Mouse (Mus musculus): Measurements from ENCODE around the gene Taf12. TPM values are rescaled to one million over a fixed set of nuclear protein-coding genes. Genes with fewer than 3 reads are reported as not detected.
"Not testable (repeated sequence)": the region's sequence is repeated elsewhere in the genome, so short reads cannot be mapped to it uniquely, and the experiment has no call there.

Taf12 gene
- polyA plus RNA-seq, 1 experiment from 2014 or later, result 40.8 TPM

- no peak overlapping the region for H3K27ac ChIP-seq
- no peak for ATAC-seq (ENCODE audit: low FRiP score)
- DNase-seq (ENCODE audit: low spot score), result no peak
Observed at GRCm38 (mm10) chr4:132266835-132267349, 7.3 kb upstream of the Taf12 start.

GRCm38 (mm10) chr4:132268871-132269739, 5.1 kb upstream of the Taf12 start:
- Histone ChIP-seq H3K4me2 (replicated peaks) (peak overlapping the region; percentile 52; the same call in 1 of the 2 replicates), H3K36me3 (replicated peaks; ENCODE audit: control insufficient read depth, insufficient read depth) (no peaks in the 10 kb centered on the region), H3K4me1 (replicated peaks; ENCODE audit: control insufficient read depth, insufficient read depth, low read length) (no peaks in the 10 kb centered on the region; the same call in 1 of the 2 replicates), H3K4me3 (replicated peaks; ENCODE audit: low read length) (no peak overlapping the region), H3K9me3 (ENCODE audit: control insufficient read depth, low read length) (no peaks in the 10 kb centered on the region), H3K27ac (peak overlapping the region; percentile 91), H3K27me3 (ENCODE audit: control insufficient read depth, insufficient read depth, low read length) (no peaks in the 10 kb centered on the region), H3K9ac (no peak overlapping the region)
- WGBS, result 10% methylated on average over 6 of the region's 6 CpGs
- DNase-seq (ENCODE audit: low spot score), result no peak
- ATAC-seq (ENCODE audit: low FRiP score), result no peak

More at GRCm38 (mm10) chr4:132266835-132267349, 7.3 kb upstream of the Taf12 start:
- Histone ChIP-seq H3K36me3 (replicated peaks; ENCODE audit: control insufficient read depth, insufficient read depth) (no peaks in the 10 kb centered on the region), H3K9me3 (ENCODE audit: control insufficient read depth, low read length) (no peaks in the 10 kb centered on the region), H3K4me1 (replicated peaks; ENCODE audit: control insufficient read depth, insufficient read depth, low read length) (peaks cover 2% of the 10 kb centered on the region; the same call in 1 of the 2 replicates), H3K4me3 (replicated peaks; ENCODE audit: low read length) (no peak overlapping the region), H3K9ac (no peak overlapping the region), H3K4me2 (replicated peaks) (no peak overlapping the region), H3K27me3 (ENCODE audit: control insufficient read depth, insufficient read depth, low read length) (no peaks in the 10 kb centered on the region)
- 87% methylated on average over 3 of the region's 3 CpGs for WGBS

- H3K9me3 ChIP-seq (ENCODE audit: control insufficient read depth, low read length), result no peaks in the 10 kb centered on the region
- peak; percentile 63 for ATAC-seq (ENCODE audit: low FRiP score)
Observed at GRCm38 (mm10) chr4:132269740-132270560, 4.2 kb upstream of the Taf12 start.

GRCm38 (mm10) chr4:132273166-132273565, 1.0 kb upstream of the Taf12 start:
- Histone ChIP-seq H3K36me3 (replicated peaks; ENCODE audit: control insufficient read depth, insufficient read depth) (no peaks in the 10 kb centered on the region), H3K27me3 (ENCODE audit: control insufficient read depth, insufficient read depth, low read length) (no peaks in the 10 kb centered on the region), H3K9ac (peak overlapping the region; percentile 88), H3K4me1 (replicated peaks; ENCODE audit: control insufficient read depth, insufficient read depth, low read length) (peaks cover 11% of the 10 kb centered on the region), H3K9me3 (ENCODE audit: control insufficient read depth, low read length) (no peaks in the 10 kb centered on the region), H3K27ac (no peak overlapping the region), H3K4me2 (replicated peaks) (peak overlapping the region; percentile 87), H3K4me3 (replicated peaks; ENCODE audit: low read length) (peak overlapping the region; percentile 89)
- DNase-seq (ENCODE audit: low spot score) (no peak), ATAC-seq (ENCODE audit: low FRiP score) (no peak)
- 55% methylated on average over 2 of the region's 2 CpGs for WGBS

More at GRCm38 (mm10) chr4:132269740-132270560, 4.2 kb upstream of the Taf12 start:
- peak overlapping the region; percentile 22 for H3K4me3 ChIP-seq (replicated peaks; ENCODE audit: low read length)
- no peaks in the 10 kb centered on the region for H3K36me3 ChIP-seq (replicated peaks; ENCODE audit: control insufficient read depth, insufficient read depth)
- H3K27ac ChIP-seq, result peak overlapping the region; percentile 91
- WGBS, result under 1% methylated on average over 35 of the region's 35 CpGs
- H3K4me2 ChIP-seq (replicated peaks), result peak overlapping the region; percentile 52
- peak; percentile 95 for DNase-seq (ENCODE audit: low spot score)
- H3K4me1 ChIP-seq (replicated peaks; ENCODE audit: control insufficient read depth, insufficient read depth, low read length), result peaks cover under 1% of the 10 kb centered on the region; the same call in 1 of the 2 replicates
- no peaks in the 10 kb centered on the region for H3K27me3 ChIP-seq (ENCODE audit: control insufficient read depth, insufficient read depth, low read length)
- peak overlapping the region; percentile 51 for H3K9ac ChIP-seq

GRCm38 (mm10) chr4:132275949-132276348, 1.8 kb downstream of the Taf12 start:
- Histone ChIP-seq H3K4me1 (replicated peaks; ENCODE audit: control insufficient read depth, insufficient read depth, low read length) (peaks cover 11% of the 10 kb centered on the region), H3K4me3 (replicated peaks; ENCODE audit: low read length) (no peak overlapping the region), H3K36me3 (replicated peaks; ENCODE audit: control insufficient read depth, insufficient read depth) (no peaks in the 10 kb centered on the region; the same call in 1 of the 2 replicates), H3K27ac (no peak overlapping the region), H3K4me2 (replicated peaks) (peak overlapping the region; percentile 17; the same call in 1 of the 2 replicates), H3K27me3 (ENCODE audit: control insufficient read depth, insufficient read depth, low read length) (no peaks in the 10 kb centered on the region), H3K9me3 (ENCODE audit: control insufficient read depth, low read length) (no peaks in the 10 kb centered on the region), H3K9ac (no peak overlapping the region)
- WGBS, result 88% methylated on average over 3 of the region's 3 CpGs
- ATAC-seq (ENCODE audit: low FRiP score) (no peak), DNase-seq (ENCODE audit: low spot score) (no peak)

- H3K4me2 ChIP-seq (replicated peaks); ATAC-seq (ENCODE audit: low FRiP score); H3K27me3 ChIP-seq (ENCODE audit: control insufficient read depth, insufficient read depth, low read length); H3K9me3 ChIP-seq (ENCODE audit: control insufficient read depth, low read length); H3K4me3 ChIP-seq (replicated peaks; ENCODE audit: low read length); H3K27ac ChIP-seq; DNase-seq (ENCODE audit: low spot score); H3K9ac ChIP-seq; H3K4me1 ChIP-seq (replicated peaks; ENCODE audit: control insufficient read depth, insufficient read depth, low read length): not testable (repeated sequence)
- peaks cover 63% of the 10 kb centered on the region for H3K36me3 ChIP-seq (replicated peaks; ENCODE audit: control insufficient read depth, insufficient read depth)
- 97% methylated on average over 3 of the region's 5 CpGs for WGBS
Observed at GRCm38 (mm10) chr4:132288840-132289239, 14.7 kb downstream of the Taf12 start.

- Histone ChIP-seq H3K36me3 (replicated peaks; ENCODE audit: control insufficient read depth, insufficient read depth) (peaks cover 49% of the 10 kb centered on the region), H3K4me1 (replicated peaks; ENCODE audit: control insufficient read depth, insufficient read depth, low read length) (no peaks in the 10 kb centered on the region), H3K27me3 (ENCODE audit: control insufficient read depth, insufficient read depth, low read length) (no peaks in the 10 kb centered on the region), H3K4me2 (replicated peaks) (no peak overlapping the region), H3K27ac (no peak overlapping the region), H3K4me3 (replicated peaks; ENCODE audit: low read length) (no peak overlapping the region), H3K9me3 (ENCODE audit: control insufficient read depth, low read length) (0 out of 2 replicates have a peak, but pooled peaks cover 4% of the 10 kb centered on the region), H3K9ac (no peak overlapping the region)
- over 99% methylated on average over 4 of the region's 4 CpGs for WGBS
- DNase-seq (ENCODE audit: low spot score) (no peak), ATAC-seq (ENCODE audit: low FRiP score) (no peak)
Observed at GRCm38 (mm10) chr4:132291056-132291455, 16.9 kb downstream of the Taf12 start.

GRCm38 (mm10) chr4:132291624-132292335, 17.6 kb downstream of the Taf12 start:
- Histone ChIP-seq H3K9ac (no peak overlapping the region), H3K36me3 (replicated peaks; ENCODE audit: control insufficient read depth, insufficient read depth) (peaks cover 43% of the 10 kb centered on the region), H3K4me1 (replicated peaks; ENCODE audit: control insufficient read depth, insufficient read depth, low read length) (no peaks in the 10 kb centered on the region), H3K4me3 (replicated peaks; ENCODE audit: low read length) (no peak overlapping the region), H3K27ac (no peak overlapping the region), H3K9me3 (ENCODE audit: control insufficient read depth, low read length) (0 out of 2 replicates have a peak, but pooled peaks cover 4% of the 10 kb centered on the region), H3K4me2 (replicated peaks) (no peak overlapping the region), H3K27me3 (ENCODE audit: control insufficient read depth, insufficient read depth, low read length) (no peaks in the 10 kb centered on the region)
- no peak for DNase-seq (ENCODE audit: low spot score)
- 86% methylated on average over 12 of the region's 12 CpGs for WGBS
- ATAC-seq (ENCODE audit: low FRiP score), result no peak
